Mouse (Mus musculus): ENCODE data around the gene Psmb9.

- no peak for TF ChIP-seq CTCF (IDR thresholded peaks at IDR 0.05; ENCODE audit: borderline replicate concordance, control insufficient read depth, extremely low read depth, insufficient read depth, low read length, poor library complexity)
- no peak for TF ChIP-seq POLR2A (IDR thresholded peaks at IDR 0.05; ENCODE audit: control insufficient read depth, extremely low read depth, insufficient read depth, low read length, poor library complexity)
These were observed 11.6 kb upstream of the Psmb9 start for GRCm38 (mm10) chr17:34199050-34199619.
